Mouse (Mus musculus) lung, postnatal 0 days (tissue): ENCODE measurements around the gene Adamts18.

Experiments
- CTCF ChIP-seq: IDR thresholded peaks from 2 replicates; pipeline ENCODE4 v1.5.1; 2016; ENCODE audit warnings: antibody characterized with exemption, mild to moderate bottlenecking
- EP300 ChIP-seq: IDR thresholded peaks from 2 replicates; pipeline ENCODE4 v1.6.1; 2016; ENCODE audit warnings: antibody characterized with exemption, mild to moderate bottlenecking, control low read depth

GRCm38 (mm10) chr8:113781554-113781953, 67.0 kb downstream of the Adamts18 start:
- no peak for TF ChIP-seq CTCF
- TF ChIP-seq EP300, result no peak
